Mouse (Mus musculus) CH12.LX (cell line): Measurements from ENCODE around the gene Hnrnpll.

ENCODE experiments used
- POLR2AphosphoS2 ChIP-seq: IDR thresholded peaks from 2 replicates; pipeline ENCODE4 v1.6.1; 2011; ENCODE audit warnings: low read depth, low read length, improper control_type of control experiment
- RAD21 ChIP-seq: IDR thresholded peaks from 2 replicates; pipeline ENCODE4 v1.6.1; 2011; ENCODE audit warnings: low read depth, mild to moderate bottlenecking, low read length, improper control_type of control experiment, moderate library complexity

GRCm38 (mm10) chr17:79990161-79990560, 72.0 kb downstream of the Hnrnpll start:
- TF ChIP-seq RAD21 (no peak), POLR2AphosphoS2 (no peak)
